Mouse (Mus musculus) heart, embryonic 11.5 days (tissue): ENCODE results near the gene Capn12. TPM values are rescaled to one million over a fixed set of nuclear protein-coding genes. Genes with fewer than 3 reads are reported as not detected.

Experiments used
- ATAC-seq: fragments of 200-750 bp; cut with Nextera tagmentation; replicated peaks from 2 replicates; pipeline ENCODE4 v1.8.0; 2017; ENCODE audit warnings: moderate library complexity; ENCODE audit not compliant: insufficient number of reproducible peaks, low FRiP score, low TSS enrichment
- H3K27ac ChIP-seq: fragments of 300-500 bp; sonication (generic); 2 replicates; pipeline ENCODE4 v1.5.1; 2014; ENCODE audit warnings: mild to moderate bottlenecking, low read depth, low read length
- H3K27me3 ChIP-seq: fragments of 300-500 bp; sonication (generic); 2 replicates; pipeline ENCODE4 v1.6.1; 2014; ENCODE audit warnings: mild to moderate bottlenecking, low read length, mixed read lengths; ENCODE audit not compliant: control insufficient read depth, insufficient read depth
- H3K36me3 ChIP-seq: fragments of 300-500 bp; sonication (generic); 2 replicates; pipeline ENCODE4 v1.6.1; 2014; ENCODE audit warnings: mild to moderate bottlenecking, low read length, moderate library complexity, mixed read lengths; ENCODE audit not compliant: control insufficient read depth, insufficient read depth
- H3K4me1 ChIP-seq: fragments of 300-500 bp; sonication (generic); 2 replicates; pipeline ENCODE4 v1.6.1; 2014; ENCODE audit warnings: low read length; ENCODE audit not compliant: control insufficient read depth, insufficient read depth
- H3K4me2 ChIP-seq: fragments of 300-500 bp; sonication (generic); 2 replicates; pipeline ENCODE4 v1.6.1; 2014; ENCODE audit warnings: mild to moderate bottlenecking, moderate library complexity
- H3K4me3 ChIP-seq: fragments of 300-500 bp; sonication (generic); 2 replicates; pipeline ENCODE4 v1.5.1; 2014; ENCODE audit warnings: low read depth, low read length
- H3K9ac ChIP-seq: fragments of 300-500 bp; sonication (generic); 2 replicates; pipeline ENCODE4 v1.6.1; 2014; ENCODE audit warnings: mild to moderate bottlenecking, low read depth, low read length, moderate library complexity
- H3K9me3 ChIP-seq: fragments of 300-500 bp; sonication (generic); replicated peaks from 2 replicates; pipeline ENCODE4 v1.6.1; 2016; ENCODE audit warnings: low read length; ENCODE audit not compliant: control insufficient read depth
- WGBS: fragments of 180-500 bp; shearing (Covaris S2); extraction: QIAGEN DNeasy Blood & Tissue Kit; methylation state at CpG from one replicate; pipeline ENCODE4 v1.1.7; 2014; ENCODE audit not compliant: insufficient replicate concordance; 5-methylcytosine and 5-hydroxymethylcytosine counted together
- polyA plus RNA-seq: library from polyadenylated mRNA; unstranded; fragments of >200 nt; fragmentation: Nextera tagmentation; extraction: Ambion mirVana; gene quantifications from 2 replicates; pipeline ENCODE4 v1.2.1, GENCODE M21; 2014

The Capn12 gene
- polyA plus RNA-seq, 1 experiment from 2014 or later, result 0.70 TPM

- Histone ChIP-seq H3K27me3 (no peaks in the 10 kb centered on the region), H3K27ac (peak overlapping the region; percentile 75), H3K4me2 (no peak overlapping the region), H3K36me3 (no peaks in the 10 kb centered on the region), H3K9ac (no peak overlapping the region), H3K4me1 (peaks cover 76% of the 10 kb centered on the region), H3K4me3 (no peak overlapping the region), H3K9me3 (no peaks in the 10 kb centered on the region)
- no peak for ATAC-seq
- 70% methylated on average over 4 of the region's 4 CpGs for WGBS
These were observed 55.6 kb downstream of the Capn12 start for GRCm38 (mm10) chr7:28936787-28937186.

GRCm38 (mm10) chr7:28938654-28939053 lies 57.4 kb downstream of the Capn12 start:
- Histone ChIP-seq H3K4me1 (peaks cover 81% of the 10 kb centered on the region), H3K4me2 (no peak overlapping the region), H3K9ac (peak overlapping the region; percentile 36), H3K9me3 (no peaks in the 10 kb centered on the region), H3K27ac (peak overlapping the region; percentile 88), H3K4me3 (no peak overlapping the region), H3K27me3 (no peaks in the 10 kb centered on the region), H3K36me3 (no peaks in the 10 kb centered on the region)
- no peak for ATAC-seq
- WGBS, result 80% methylated on average over 4 of the region's 4 CpGs

- H3K4me3 ChIP-seq, result no peak overlapping the region
- H3K27me3 ChIP-seq, result no peaks in the 10 kb centered on the region
- peak overlapping the region; percentile 36; the same call in 1 of the 2 replicates for H3K9ac ChIP-seq
- 58% methylated on average over 7 of the region's 7 CpGs for WGBS
- peak overlapping the region; percentile 24 for H3K4me2 ChIP-seq
- H3K27ac ChIP-seq, result peak overlapping the region; percentile 88
- no peaks in the 10 kb centered on the region for H3K36me3 ChIP-seq
- H3K4me1 ChIP-seq, result peaks cover 84% of the 10 kb centered on the region
- ATAC-seq, result no peak; the same call in 1 of the 2 replicates
- no peaks in the 10 kb centered on the region for H3K9me3 ChIP-seq
These were observed 58.4 kb downstream of the Capn12 start for GRCm38 (mm10) chr7:28939418-28940183.

GRCm38 (mm10) chr7:28941129-28941528 lies 59.9 kb downstream of the Capn12 start:
- Histone ChIP-seq H3K9ac (peak overlapping the region; percentile 55), H3K27me3 (no peaks in the 10 kb centered on the region), H3K4me1 (peaks cover 86% of the 10 kb centered on the region), H3K4me2 (no peak overlapping the region), H3K4me3 (no peak overlapping the region), H3K9me3 (no peaks in the 10 kb centered on the region), H3K36me3 (no peaks in the 10 kb centered on the region), H3K27ac (peak overlapping the region; percentile 88)
- WGBS, result 44% methylated on average over 4 of the region's 4 CpGs
- no peak for ATAC-seq

GRCm38 (mm10) chr7:28941542-28941941 lies 60.3 kb downstream of the Capn12 start:
- Histone ChIP-seq H3K4me1 (peaks cover 86% of the 10 kb centered on the region), H3K9ac (peak overlapping the region; percentile 55), H3K27me3 (no peaks in the 10 kb centered on the region), H3K36me3 (no peaks in the 10 kb centered on the region), H3K27ac (peak overlapping the region; percentile 88), H3K4me2 (no peak overlapping the region), H3K4me3 (no peak overlapping the region), H3K9me3 (no peaks in the 10 kb centered on the region)
- ATAC-seq, result no peak
- WGBS, result 55% methylated on average over 4 of the region's 4 CpGs

Other genes starting within 250 kb of the Capn12 start
- gene Fbxo27, start 188.6 kb upstream of the Capn12 start, polyA plus RNA-seq, result 3.3 and 5.1 TPM in 2 replicates
- 12.0 and 12.7 TPM in 2 replicates for gene Fbxo17, start 164.6 kb upstream of the Capn12 start, polyA plus RNA-seq
- 133 and 134 TPM in 2 replicates for gene Mrps12, start 139.6 kb upstream of the Capn12 start, polyA plus RNA-seq
- gene Sars2, start 139.4 kb upstream of the Capn12 start, polyA plus RNA-seq, result 20.9 and 21.2 TPM in 2 replicates
- not detected in 2 replicates for gene Ccer2, start 125.2 kb upstream of the Capn12 start, polyA plus RNA-seq
- 52.2 and 55.3 TPM in 2 replicates for gene Sirt2, start 114.7 kb upstream of the Capn12 start, polyA plus RNA-seq
- gene Nfkbib, start 113.9 kb upstream of the Capn12 start, polyA plus RNA-seq, result 34.7 and 38.0 TPM in 2 replicates
- gene Rinl, start 92.5 kb upstream of the Capn12 start, polyA plus RNA-seq, result 2.4 and 2.5 TPM in 2 replicates
- 210 and 212 TPM in 2 replicates for gene Hnrnpl, start 72.9 kb upstream of the Capn12 start, polyA plus RNA-seq
- 139 and 149 TPM in 2 replicates for gene Ech1, start 56.2 kb upstream of the Capn12 start, polyA plus RNA-seq
- 2.2 and 3.9 TPM in 2 replicates for gene Lgals4, start 47.6 kb upstream of the Capn12 start, polyA plus RNA-seq
- 0.82 and 1.0 TPM in 2 replicates for gene Lgals7, start 17.6 kb upstream of the Capn12 start, polyA plus RNA-seq
- gene Actn4, start 80.9 kb downstream of the Capn12 start, polyA plus RNA-seq, result 227 and 262 TPM in 2 replicates
- gene Eif3k, start 100.4 kb downstream of the Capn12 start, polyA plus RNA-seq, result 278 and 286 TPM in 2 replicates
- gene Map4k1, start 100.6 kb downstream of the Capn12 start, polyA plus RNA-seq, result 6.8 and 6.9 TPM in 2 replicates
- 0.08 and 0.31 TPM in 2 replicates for gene Ryr1, start 243.8 kb downstream of the Capn12 start, polyA plus RNA-seq